Mouse (Mus musculus): ENCODE measurements around the gene Xkr8.

DNA sequence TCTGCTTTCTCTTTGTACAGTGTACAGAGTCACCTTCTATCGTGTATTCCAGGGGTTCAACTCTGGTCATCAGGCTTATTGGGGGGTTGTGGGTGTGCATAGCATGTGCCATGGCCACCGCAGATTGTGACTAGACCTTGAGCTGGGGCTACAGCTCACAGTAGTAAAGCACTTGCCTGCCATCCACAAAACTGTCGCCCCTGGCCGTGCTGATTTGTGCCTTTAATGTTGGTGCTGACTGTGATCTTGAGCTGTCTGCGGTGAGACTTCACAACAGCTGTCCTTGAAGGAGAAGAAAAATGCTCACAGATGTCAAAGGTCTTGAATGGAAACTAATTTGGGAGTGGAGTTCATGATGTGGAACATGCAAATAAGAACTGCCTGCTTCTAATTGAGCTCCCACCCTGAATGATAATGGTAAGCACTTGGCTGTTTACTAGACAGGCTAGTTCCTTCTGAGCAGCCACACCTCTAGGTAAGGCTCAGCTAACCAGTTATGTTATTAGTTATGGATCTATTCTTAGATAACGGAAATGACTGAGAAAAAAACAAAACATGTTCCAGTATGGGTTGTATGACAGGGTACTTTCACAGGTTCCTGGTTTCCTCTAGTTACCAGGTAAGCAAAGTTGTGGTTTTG, 46.3 kb upstream of the Xkr8 start:
- TF ChIP-seq CTCF (conservative IDR thresholded peaks at IDR 0.05 in 1 of 2, IDR thresholded peaks at IDR 0.05 in 1 of 2; ENCODE audit: low read depth in 2 of 2, low read length in 2 of 2) (no peak), MAX (IDR thresholded peaks at IDR 0.05; ENCODE audit: low read length) (peak; percentile 85), JUND (conservative IDR thresholded peaks at IDR 0.05; ENCODE audit: low read depth, low read length) (no peak; the same call in none of the 2 replicates), E2F4 (IDR thresholded peaks at IDR 0.05; ENCODE audit: insufficient replicate concordance, low read depth, low read length) (no peak), EP300 (IDR thresholded peaks at IDR 0.05; ENCODE audit: low read length) (peak; percentile 94)
